Mouse (Mus musculus): ENCODE results near the gene Ndufs7.
A peak's percentile ranks its signal among the peaks of the same experiment; 100 is the strongest.

Ndufs7 gene

DNA sequence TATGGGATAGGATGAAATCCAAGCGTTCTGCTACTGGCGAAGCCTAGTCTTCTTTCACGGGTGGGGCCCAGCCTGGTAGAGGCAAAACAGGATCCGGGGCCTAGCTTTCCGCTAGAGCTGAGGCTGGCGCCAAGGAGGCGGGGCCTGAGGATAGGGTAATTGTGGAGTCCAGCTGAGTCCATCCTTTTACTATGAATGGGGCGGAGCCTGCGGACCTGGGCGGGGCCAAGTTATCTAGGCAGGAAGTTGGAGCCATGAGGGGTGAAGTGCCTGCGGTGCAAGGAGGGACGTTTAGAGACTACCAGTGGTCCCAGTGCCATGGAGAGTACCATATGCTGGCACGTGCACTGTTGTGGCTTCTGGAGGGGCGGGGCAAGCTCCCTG is 12.7 kb downstream of the Ndufs7 start:
- DNase-seq (ENCODE audit: low read depth in 2 of 2, low spot score in 2 of 2) = peak in 1 of 2 experiments; percentile 46

- no peak for DNase-seq (ENCODE audit: low read depth in 2 of 2, low spot score in 2 of 2)
These were observed 13.2 kb downstream of the Ndufs7 start for GRCm38 (mm10) chr10:80262169-80262568.

GRCm38 (mm10) chr10:80262776-80263365 is 13.9 kb downstream of the Ndufs7 start:
- no peak for DNase-seq (ENCODE audit: low read depth in 2 of 2, low spot score in 2 of 2)

GRCm38 (mm10) chr10:80264341-80265148 is 15.6 kb downstream of the Ndufs7 start:
- DNase-seq (ENCODE audit: low read depth in 2 of 2, low spot score in 2 of 2) = peak; percentile 96

DNA sequence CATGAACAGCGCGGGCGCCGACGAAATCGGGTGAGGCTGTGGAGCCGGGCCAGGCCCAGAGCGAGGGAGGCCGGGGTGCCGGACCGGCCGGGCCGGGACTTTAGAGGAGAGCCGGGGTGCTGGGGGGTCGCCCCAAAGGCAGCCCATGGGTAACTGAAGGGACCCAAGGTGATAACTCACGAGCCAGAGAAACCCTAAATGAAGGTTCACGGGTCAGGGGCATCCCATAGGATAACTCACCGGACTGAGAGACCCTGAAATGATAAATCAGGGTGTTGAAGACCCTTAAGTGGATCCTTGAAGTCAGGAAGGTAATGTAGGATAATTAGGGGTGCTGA is 16.2 kb downstream of the Ndufs7 start:
- no peak for DNase-seq (ENCODE audit: low read depth in 2 of 2, low spot score in 2 of 2)

DNA sequence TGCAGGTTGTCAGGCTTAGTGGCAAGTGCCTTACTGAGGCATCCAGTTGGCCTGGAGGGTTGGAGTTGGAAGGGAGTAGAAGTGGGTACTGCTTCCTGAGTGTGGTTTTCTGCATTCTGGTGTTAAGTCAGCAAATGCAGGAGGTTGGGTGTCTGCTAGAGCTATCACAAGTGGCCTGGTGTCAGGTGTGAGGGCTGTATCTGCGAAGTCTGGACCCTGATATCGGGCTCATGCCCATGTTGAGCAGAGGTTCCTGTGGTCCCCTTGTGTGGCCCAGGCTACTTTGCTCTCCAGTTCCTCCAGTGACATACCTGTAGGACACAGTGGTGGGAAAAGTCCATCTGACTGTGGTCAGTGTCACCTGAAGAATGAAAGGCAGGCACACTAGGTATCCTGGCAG is 21.2 kb downstream of the Ndufs7 start:
- no peak for DNase-seq (ENCODE audit: low read depth in 2 of 2, low spot score in 2 of 2)

DNA sequence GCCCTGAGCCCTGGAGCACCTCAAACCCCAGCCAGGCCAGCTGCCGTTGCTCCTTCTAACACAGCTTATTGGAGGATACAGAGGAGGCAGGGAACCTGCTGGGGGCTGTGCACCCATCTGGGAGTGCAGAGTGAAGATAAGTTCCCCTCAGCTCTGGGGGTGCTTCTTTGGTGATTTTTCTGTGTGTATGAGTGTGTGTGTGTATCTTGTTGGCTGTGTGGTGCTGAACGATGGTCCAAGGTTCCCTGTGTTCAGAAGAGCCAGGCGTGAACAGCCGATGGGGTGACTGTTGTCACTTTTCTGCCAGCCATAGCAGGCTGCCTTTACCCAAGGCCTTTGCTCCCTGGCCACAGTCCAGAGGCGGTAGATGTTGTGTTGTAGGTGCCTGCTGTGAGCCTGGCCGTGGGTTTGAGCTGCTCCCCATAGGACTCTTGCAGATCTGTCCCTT is 21.8 kb downstream of the Ndufs7 start:
- no peak for DNase-seq (ENCODE audit: low read depth in 2 of 2, low spot score in 2 of 2)

DNA sequence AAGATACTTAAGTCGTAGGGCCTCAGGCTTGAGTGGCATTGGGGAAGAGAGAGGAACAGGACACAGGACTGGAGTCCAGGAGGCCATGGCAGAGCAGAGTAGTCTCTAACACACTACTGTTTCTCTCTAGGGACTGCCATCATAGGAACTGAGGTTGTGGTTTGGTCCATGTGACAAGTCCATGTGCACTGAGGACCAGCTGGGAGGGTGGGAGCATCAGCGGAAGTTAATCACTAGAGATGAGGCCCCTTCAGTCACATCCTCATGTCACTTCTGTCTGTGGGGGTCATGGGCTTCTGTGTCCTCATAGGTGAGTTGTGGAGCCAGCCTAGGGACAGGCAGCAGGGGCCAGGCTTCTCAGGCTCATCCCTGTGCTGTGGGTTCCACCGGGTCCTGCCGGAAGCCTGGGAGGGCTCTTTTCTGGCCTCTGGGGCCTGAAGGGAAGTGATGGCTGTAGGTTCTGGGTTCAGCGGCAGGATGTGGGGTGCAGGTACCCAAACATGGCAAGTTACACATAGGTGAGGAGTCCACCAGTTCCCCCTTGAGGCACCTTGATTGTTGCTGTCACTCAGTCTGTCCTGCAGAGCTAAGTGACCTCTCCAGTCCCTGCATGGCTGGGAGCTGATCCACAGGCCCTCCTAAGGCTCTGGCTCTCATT is 22.4 kb downstream of the Ndufs7 start:
- peak in 1 of 2 experiments; percentile 32 for DNase-seq (ENCODE audit: low read depth in 2 of 2, low spot score in 2 of 2)

GRCm38 (mm10) chr10:80271870-80272585 is 23.1 kb downstream of the Ndufs7 start:
- no peak for DNase-seq (ENCODE audit: low read depth in 2 of 2, low spot score in 2 of 2)

DNA sequence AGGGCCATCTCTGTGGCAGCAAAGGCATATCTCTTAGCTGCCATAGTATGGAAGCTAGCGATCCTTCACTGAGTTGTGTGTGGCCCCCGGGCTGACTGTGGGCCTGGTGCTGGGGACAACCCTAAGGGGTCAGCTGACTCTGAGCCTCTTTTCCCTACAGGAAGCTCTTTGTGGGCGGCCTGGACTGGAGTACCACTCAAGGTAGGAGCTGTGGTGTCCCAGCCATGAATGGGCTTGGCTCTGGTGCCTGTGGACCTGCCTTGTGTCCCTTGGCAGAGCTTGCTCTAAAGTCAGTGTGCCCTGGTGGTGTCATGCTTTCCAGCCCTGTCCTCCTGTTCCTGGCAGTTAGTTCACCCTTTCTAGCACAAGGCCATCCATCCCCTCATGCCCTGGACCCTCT is 24.9 kb downstream of the Ndufs7 start:
- DNase-seq (ENCODE audit: low read depth in 2 of 2, low spot score in 2 of 2) = no peak

DNA sequence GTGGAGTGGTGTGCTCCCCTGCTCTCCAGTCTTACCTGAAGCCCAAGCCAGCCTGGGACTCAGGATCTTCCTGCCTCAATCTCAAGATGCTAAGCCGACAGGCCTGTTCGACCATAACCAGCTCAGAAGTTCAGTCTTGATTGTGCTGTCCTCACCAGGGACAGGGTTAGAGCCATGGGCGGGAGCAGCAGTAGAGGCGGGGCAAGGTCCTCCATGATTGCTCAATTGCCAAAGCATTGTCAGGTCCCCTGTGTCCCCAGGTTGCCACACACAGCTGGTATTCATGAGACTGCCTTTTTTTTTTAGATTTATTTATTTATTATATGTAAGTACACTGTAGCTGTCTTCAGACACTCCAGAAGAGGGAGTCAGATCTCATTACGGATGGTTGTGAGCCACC is 27.3 kb downstream of the Ndufs7 start:
- DNase-seq (ENCODE audit: low read depth in 2 of 2, low spot score in 2 of 2) = no peak

- DNase-seq (ENCODE audit: low read depth in 2 of 2, low spot score in 2 of 2) = no peak
These were observed 29.5 kb downstream of the Ndufs7 start for GRCm38 (mm10) chr10:80278390-80278789.

DNA sequence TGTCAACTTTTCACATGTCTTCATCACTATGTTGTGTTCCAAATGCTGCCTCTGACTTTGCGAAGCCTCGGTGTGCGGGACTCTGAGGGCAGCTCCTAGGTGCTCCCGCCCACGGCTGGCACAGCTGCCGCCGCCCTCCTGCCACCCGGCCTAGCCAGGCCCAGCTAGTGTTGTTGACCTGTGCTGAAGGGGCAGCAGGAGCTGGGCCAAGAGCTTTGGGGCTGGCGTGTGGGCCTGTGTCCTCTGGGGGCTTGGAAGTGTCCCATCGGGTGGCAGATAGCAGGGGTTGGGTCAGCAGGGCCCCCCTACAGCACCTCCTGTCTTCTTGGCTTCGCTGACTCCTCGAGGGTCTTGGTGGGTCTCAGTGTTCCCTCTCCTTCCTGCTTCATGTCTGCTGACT is 30.4 kb downstream of the Ndufs7 start:
- DNase-seq (ENCODE audit: low read depth in 2 of 2, low spot score in 2 of 2) = no peak

GRCm38 (mm10) chr10:80281304-80281703 is 32.4 kb downstream of the Ndufs7 start:
- no peak for DNase-seq (ENCODE audit: low read depth in 2 of 2, low spot score in 2 of 2)

- DNase-seq (ENCODE audit: low read depth in 2 of 2, low spot score in 2 of 2) = no peak
These were observed 33.0 kb downstream of the Ndufs7 start for GRCm38 (mm10) chr10:80281921-80282371.

DNA sequence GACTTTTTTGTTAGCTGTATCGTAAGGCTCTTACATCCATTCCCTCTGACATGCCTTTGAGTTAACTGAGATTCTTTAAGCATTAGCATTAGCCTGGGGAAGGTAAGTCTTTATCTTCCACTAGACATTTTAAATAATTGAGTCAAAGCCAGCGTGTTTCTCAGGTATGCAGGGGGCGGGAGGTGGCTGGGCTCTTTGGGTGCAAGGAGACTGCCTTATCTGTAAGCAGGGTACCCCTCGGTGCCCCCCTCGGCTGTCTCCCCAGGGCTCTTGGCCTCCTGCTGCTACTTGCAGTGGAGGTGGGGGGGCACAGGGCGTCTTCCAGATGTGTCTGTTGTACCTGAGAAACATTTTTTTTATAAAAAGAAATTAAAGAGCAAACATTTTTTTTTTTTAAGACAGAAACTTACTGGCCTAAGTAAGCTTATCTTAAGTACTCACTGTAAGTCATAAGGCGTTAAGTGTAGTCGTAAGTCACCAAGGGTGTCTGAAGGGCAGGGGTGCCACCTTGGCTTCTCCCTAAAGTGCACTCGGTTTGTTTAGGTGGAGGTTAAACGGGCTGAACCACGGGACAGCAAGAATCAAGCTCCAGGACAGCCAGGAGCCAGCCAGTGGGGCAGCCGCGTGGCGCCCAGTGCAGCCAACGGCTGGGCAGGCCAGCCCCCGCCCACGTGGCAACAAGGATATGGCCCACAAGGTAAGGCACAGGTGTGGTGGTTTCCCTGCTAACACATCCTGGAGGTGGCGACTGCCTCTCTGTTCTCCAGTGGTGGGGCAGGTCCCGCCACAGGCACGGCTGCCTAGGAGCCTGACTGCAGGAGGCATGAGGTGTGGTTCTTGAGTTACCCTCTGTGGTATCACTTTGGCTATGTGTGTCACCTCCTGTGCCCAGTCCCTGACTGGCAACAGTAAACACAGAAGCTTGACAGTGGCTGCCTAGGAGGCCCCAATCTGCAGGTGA is 33.8 kb downstream of the Ndufs7 start:
- DNase-seq (ENCODE audit: low read depth in 2 of 2, low spot score in 2 of 2) = no peak

- no peak for DNase-seq (ENCODE audit: low read depth in 2 of 2, low spot score in 2 of 2)
These were observed 36.5 kb downstream of the Ndufs7 start for GRCm38 (mm10) chr10:80285222-80286070.

- DNase-seq (ENCODE audit: low read depth in 2 of 2, low spot score in 2 of 2) = no peak
These were observed 39.2 kb downstream of the Ndufs7 start for GRCm38 (mm10) chr10:80288097-80288496.

GRCm38 (mm10) chr10:80288657-80289056 is 39.7 kb downstream of the Ndufs7 start:
- DNase-seq (ENCODE audit: low read depth in 2 of 2, low spot score in 2 of 2) = no peak
